Mouse (Mus musculus): ENCODE measurements around the gene Sostdc1. TPM values are rescaled to one million over a fixed set of nuclear protein-coding genes. Genes with fewer than 3 reads are reported as not detected.
A peak's percentile ranks its signal among the peaks of the same experiment; 100 is the strongest.

The Sostdc1 gene
- total RNA-seq, 1 experiment from 2014 or later: not detected

DNA sequence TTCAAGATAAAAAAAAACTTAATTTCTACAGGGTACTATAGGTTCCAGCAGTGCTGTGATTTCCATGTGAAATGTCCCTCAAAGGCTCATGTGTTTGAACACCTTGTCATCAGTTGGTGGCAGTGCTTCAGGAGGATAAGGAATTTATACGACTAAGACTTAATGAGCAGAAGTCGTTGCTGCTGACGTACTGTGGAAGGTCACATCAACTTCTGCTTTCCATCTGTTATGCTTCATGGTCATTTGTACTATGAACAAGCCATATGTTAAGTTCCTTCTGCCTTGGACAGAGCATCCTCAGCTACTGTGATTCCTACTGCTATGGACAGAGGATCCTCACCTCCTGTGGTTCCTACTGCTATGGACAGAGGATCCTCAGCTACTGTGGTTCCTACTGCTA, 46.1 kb downstream of the Sostdc1 start:
- ATAC-seq (replicated peaks; ENCODE audit: insufficient number of reproducible peaks, low FRiP score, low TSS enrichment, poor library complexity, severe bottlenecking): 0 out of 2 replicates have a peak, but pooled peaks have one; percentile 40

DNA sequence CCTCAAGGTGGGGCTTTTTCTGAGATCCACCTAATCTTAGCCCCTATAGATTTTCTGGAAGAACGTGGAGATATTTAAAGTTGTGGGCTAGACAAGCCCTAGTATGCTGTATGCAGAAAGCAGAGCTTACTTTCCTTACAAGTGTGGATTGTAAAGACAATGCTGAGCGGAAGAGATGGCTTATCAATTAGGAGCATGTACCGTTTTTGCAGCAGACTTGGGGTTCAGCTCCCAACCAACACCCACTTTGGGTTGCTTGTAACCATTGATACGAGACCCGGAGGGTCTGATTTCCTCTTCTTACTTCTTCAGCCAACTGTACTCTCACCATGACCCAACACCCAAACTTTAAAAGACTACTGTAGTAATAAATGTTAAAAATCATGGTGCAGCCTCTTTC, 46.8 kb downstream of the Sostdc1 start:
- ATAC-seq (replicated peaks; ENCODE audit: insufficient number of reproducible peaks, low FRiP score, low TSS enrichment, poor library complexity, severe bottlenecking): no peak

DNA sequence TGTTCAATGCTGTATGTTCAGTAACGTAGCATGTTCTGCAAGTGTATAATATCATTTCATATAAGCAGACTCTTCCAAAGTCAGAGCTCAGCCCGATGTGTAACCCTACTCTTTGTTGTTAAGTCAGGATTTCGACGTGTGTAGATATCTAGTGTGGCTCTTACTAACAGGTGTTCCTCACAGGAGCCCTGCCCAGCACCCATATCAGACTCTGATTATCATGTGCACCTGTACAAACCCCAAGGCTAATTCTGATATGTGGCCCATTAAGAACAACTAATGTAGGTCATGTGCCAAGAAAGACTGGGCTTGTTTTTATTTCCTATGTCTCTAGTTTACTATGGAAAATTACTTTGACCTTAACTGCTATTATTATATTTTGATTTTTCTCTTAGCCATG, 50.1 kb downstream of the Sostdc1 start:
- ATAC-seq (replicated peaks; ENCODE audit: insufficient number of reproducible peaks, low FRiP score, low TSS enrichment, poor library complexity, severe bottlenecking): no peak

Other genes starting within 250 kb of the Sostdc1 start
- 21.5 to 27.7 TPM (median 27.3 TPM) in 3 replicates for gene Ankmy2, start 157.0 kb upstream of the Sostdc1 start, total RNA-seq (2017)
- 22.1 to 32.7 TPM (median 24.8 TPM) in 3 replicates for gene Bzw2, start 156.1 kb upstream of the Sostdc1 start, total RNA-seq (2017)
- not detected in 3 replicates for gene Lrrc72, start 60.7 kb upstream of the Sostdc1 start, total RNA-seq (2017)
- 0.78 to 0.96 TPM in 2 of 3 replicates, not detected in the other for gene Ispd, start 67.3 kb downstream of the Sostdc1 start, total RNA-seq (2017)
- not detected in 3 replicates for gene D630036H23Rik, start 68.0 kb downstream of the Sostdc1 start, total RNA-seq (2017)

Measured in monocyte, adult 5-6 weeks (primary cell).